Mouse (Mus musculus) liver, embryonic 11.5 days (tissue): Measurements from ENCODE around the gene Ubn1. TPM values are rescaled to one million over a fixed set of nuclear protein-coding genes. Genes with fewer than 3 reads are reported as not detected.

Experiments
- ATAC-seq: fragments of 200-750 bp; cut with Nextera tagmentation; replicated peaks from 2 replicates; pipeline ENCODE4 v1.8.0; 2017; ENCODE audit warnings: moderate number of reproducible peaks, mild to moderate bottlenecking, moderate TSS enrichment, moderate library complexity; ENCODE audit not compliant: low FRiP score
- DNase-seq: peaks from one replicate; pipeline ENCODE4 v3.0.0-alpha.2; 2017; ENCODE audit warnings: low spot score
- H3K27ac ChIP-seq: fragments of 300-500 bp; sonication (generic); 2 replicates; pipeline ENCODE4 v1.5.1; 2014; ENCODE audit warnings: mild to moderate bottlenecking, low read depth, low read length, control low read depth
- H3K27me3 ChIP-seq: fragments of 300-500 bp; sonication (generic); replicated peaks from 2 replicates; pipeline ENCODE4 v1.6.1; 2014; ENCODE audit warnings: low read length, mixed read lengths; ENCODE audit not compliant: control insufficient read depth, insufficient read depth
- H3K36me3 ChIP-seq: fragments of 300-500 bp; sonication (generic); 2 replicates; pipeline ENCODE4 v1.6.1; 2014; ENCODE audit warnings: mild to moderate bottlenecking, low read length, moderate library complexity, mixed read lengths; ENCODE audit not compliant: control insufficient read depth, insufficient read depth
- H3K4me1 ChIP-seq: fragments of 300-500 bp; sonication (generic); replicated peaks from 2 replicates; pipeline ENCODE4 v1.6.1; 2014; ENCODE audit warnings: low read length, mixed read lengths; ENCODE audit not compliant: control insufficient read depth, insufficient read depth
- H3K4me2 ChIP-seq: fragments of 300-500 bp; sonication (generic); 2 replicates; pipeline ENCODE4 v1.6.1; 2014; ENCODE audit warnings: mild to moderate bottlenecking, control low read depth, moderate library complexity
- H3K4me3 ChIP-seq: fragments of 300-500 bp; sonication (generic); 2 replicates; pipeline ENCODE4 v1.5.1; 2014; ENCODE audit warnings: low read depth, low read length, control low read depth
- H3K9ac ChIP-seq: fragments of 300-500 bp; sonication (generic); 2 replicates; pipeline ENCODE4 v1.6.1; 2014; ENCODE audit warnings: low read depth, low read length, control low read depth
- H3K9me3 ChIP-seq: fragments of 300-500 bp; sonication (generic); 2 replicates; pipeline ENCODE4 v1.6.1; 2016; ENCODE audit warnings: low read length, inconsistent platforms, mixed read lengths; ENCODE audit not compliant: control insufficient read depth
- WGBS: fragments of 180-500 bp; shearing (Covaris S2); extraction: QIAGEN DNeasy Blood & Tissue Kit; methylation state at CpG from one replicate; pipeline ENCODE4 v1.1.7; 2014; 5-methylcytosine and 5-hydroxymethylcytosine counted together
- polyA plus RNA-seq: library from polyadenylated mRNA; unstranded; fragments of >200 nt; fragmentation: Nextera tagmentation; extraction: Ambion mirVana; gene quantifications from 2 replicates; pipeline ENCODE4 v1.2.1, GENCODE M21; 2014

Ubn1 gene
- polyA plus RNA-seq, 1 experiment from 2014 or later = 19.2 TPM

DNA sequence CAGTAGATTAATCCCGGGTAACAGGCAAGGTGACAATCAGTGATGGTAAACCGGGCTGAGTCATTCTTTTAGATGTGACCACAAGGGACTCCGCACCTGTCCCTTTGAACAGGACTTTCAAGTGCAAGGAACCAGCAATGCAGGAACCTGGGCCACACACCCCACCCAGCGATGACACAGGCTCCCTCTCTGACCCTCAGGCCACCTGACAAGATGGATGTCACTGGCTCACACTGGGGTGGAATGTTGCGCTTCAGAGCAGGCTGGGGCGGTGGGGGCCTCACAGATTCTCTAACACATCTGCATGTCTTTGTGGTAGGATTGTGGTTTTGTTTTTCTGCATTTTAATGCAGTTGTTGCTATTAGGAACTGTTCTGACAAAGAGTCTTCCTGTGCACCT is 73.6 kb downstream of the Ubn1 start:
- Histone ChIP-seq H3K4me1 (0 out of 2 replicates have a peak, but pooled peaks cover 3% of the 10 kb centered on the region), H3K27ac (no peak overlapping the region), H3K9me3 (no peaks in the 10 kb centered on the region), H3K4me2 (no peak overlapping the region), H3K36me3 (no peaks in the 10 kb centered on the region), H3K9ac (no peak overlapping the region), H3K4me3 (no peak overlapping the region), H3K27me3 (peaks cover 12% of the 10 kb centered on the region)
- no peak for DNase-seq
- WGBS = 52% methylated on average over 6 of the region's 6 CpGs
- ATAC-seq = no peak

DNA sequence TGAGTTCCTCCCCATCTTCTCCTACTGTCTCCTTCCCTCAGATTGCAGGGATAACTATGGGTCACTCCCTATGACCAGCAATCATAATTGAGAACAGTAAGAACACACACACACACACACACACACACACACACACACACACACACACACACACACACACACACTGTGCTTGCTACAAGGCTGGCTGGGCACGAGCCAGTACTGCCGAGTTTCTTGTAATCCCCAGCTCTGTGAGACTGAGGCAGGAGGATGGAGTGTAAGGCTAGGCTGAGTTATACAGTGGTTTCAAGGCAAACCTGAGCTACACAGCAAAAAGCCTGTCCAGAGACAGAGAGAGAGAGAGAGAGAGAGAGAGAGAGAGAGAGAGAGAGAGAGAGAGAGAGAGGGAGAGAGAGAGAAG is 80.3 kb downstream of the Ubn1 start:
- DNase-seq = no peak
- Histone ChIP-seq H3K4me2 (no peak overlapping the region), H3K27me3 (peaks cover 51% of the 10 kb centered on the region), H3K9me3 (no peaks in the 10 kb centered on the region), H3K9ac (no peak overlapping the region), H3K27ac (no peak overlapping the region), H3K4me3 (no peak overlapping the region), H3K36me3 (no peaks in the 10 kb centered on the region), H3K4me1 (peaks cover 4% of the 10 kb centered on the region; the same call in 1 of the 2 replicates)
- WGBS = 54% methylated on average over 2 of the region's 2 CpGs
- ATAC-seq = no peak

- Histone ChIP-seq H3K27me3 (peaks cover 51% of the 10 kb centered on the region), H3K4me1 (peaks cover 4% of the 10 kb centered on the region; the same call in 1 of the 2 replicates), H3K9me3 (no peaks in the 10 kb centered on the region), H3K9ac (no peak overlapping the region), H3K4me3 (no peak overlapping the region), H3K4me2 (no peak overlapping the region), H3K36me3 (no peaks in the 10 kb centered on the region), H3K27ac (no peak overlapping the region)
- ATAC-seq = 0 out of 2 replicates have a peak, but pooled peaks have one; percentile 37
- 28% methylated on average over 4 of the region's 4 CpGs for WGBS
- no peak for DNase-seq
Observed at GRCm38 (mm10) chr16:5130766-5131165, 80.9 kb downstream of the Ubn1 start.

GRCm38 (mm10) chr16:5131251-5131922 is 81.5 kb downstream of the Ubn1 start:
- Histone ChIP-seq H3K36me3 (no peaks in the 10 kb centered on the region), H3K4me3 (peak overlapping the region; percentile 45), H3K4me1 (peaks cover 4% of the 10 kb centered on the region; the same call in 1 of the 2 replicates), H3K27ac (no peak overlapping the region), H3K9me3 (no peaks in the 10 kb centered on the region), H3K9ac (no peak overlapping the region), H3K4me2 (peak overlapping the region; percentile 64), H3K27me3 (peaks cover 50% of the 10 kb centered on the region)
- ATAC-seq (no peak), DNase-seq (no peak)
- WGBS = 6% methylated on average over 25 of the region's 25 CpGs

- no peaks in the 10 kb centered on the region for H3K9me3 ChIP-seq
- 1% methylated on average over 39 of the region's 39 CpGs for WGBS
- ATAC-seq = peak; percentile 61
- H3K9ac ChIP-seq = no peak within 1 kb of the TSS
- peaks cover 4% of the 10 kb centered on the region; the same call in 1 of the 2 replicates for H3K4me1 ChIP-seq
- H3K27me3 ChIP-seq = peaks cover 49% of the 10 kb centered on the region
- peak within 1 kb of the TSS; percentile 45 for H3K4me3 ChIP-seq
- DNase-seq = no peak
- H3K4me2 ChIP-seq = peak within 1 kb of the TSS; percentile 64
- H3K27ac ChIP-seq = no peak within 1 kb of the TSS
- no peaks in the 10 kb centered on the region for H3K36me3 ChIP-seq
Observed at GRCm38 (mm10) chr16:5132401-5132801, 82.5 kb downstream of the Ubn1 start, which contains the start of gene Ppl. Gene Ppl, minus strand, starts transcription at chr16:5132421.

GRCm38 (mm10) chr16:5134623-5135330 is 84.9 kb downstream of the Ubn1 start:
- DNase-seq (no peak), ATAC-seq (no peak)
- Histone ChIP-seq H3K9me3 (no peaks in the 10 kb centered on the region), H3K4me3 (no peak overlapping the region), H3K9ac (no peak overlapping the region), H3K27ac (no peak overlapping the region), H3K36me3 (no peaks in the 10 kb centered on the region), H3K27me3 (peaks cover 37% of the 10 kb centered on the region), H3K4me2 (no peak overlapping the region), H3K4me1 (peaks cover 4% of the 10 kb centered on the region; the same call in 1 of the 2 replicates)
- WGBS = 78% methylated on average over 14 of the region's 14 CpGs

DNA sequence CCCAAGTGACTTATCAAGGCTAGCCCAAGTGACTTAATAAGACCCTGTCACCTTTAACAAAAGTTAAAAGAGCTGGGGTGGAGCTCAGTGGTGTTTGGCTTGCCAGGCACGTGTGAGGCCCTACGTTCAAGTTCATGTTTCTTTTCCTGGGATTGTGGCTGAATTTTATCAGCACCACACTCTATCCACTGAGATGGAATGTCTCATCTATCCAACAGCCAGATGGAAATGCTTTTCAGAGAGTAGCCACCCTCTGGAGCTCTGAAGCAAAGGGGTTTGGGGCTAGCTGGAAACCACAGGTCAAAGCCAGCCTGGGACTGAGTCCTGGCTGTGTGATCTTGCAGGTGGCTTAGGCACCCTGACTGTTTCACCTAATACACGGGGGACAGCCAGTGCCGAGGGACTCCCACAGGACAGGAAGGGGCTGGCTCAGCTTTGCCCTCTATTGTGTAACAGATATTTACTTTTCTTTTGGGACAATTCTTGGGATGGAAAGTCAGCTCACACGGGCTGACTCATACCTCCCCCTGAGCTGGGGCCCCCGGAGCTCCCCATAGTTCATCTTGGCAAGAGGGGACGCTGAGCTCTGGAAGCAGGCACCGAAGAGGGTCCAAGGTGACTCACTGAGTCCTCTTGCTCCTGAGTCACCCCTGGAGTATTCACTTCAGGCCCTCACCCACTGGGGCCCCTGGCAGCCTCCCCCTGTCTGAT is 85.8 kb downstream of the Ubn1 start:
- DNase-seq (no peak), ATAC-seq (no peak)
- Histone ChIP-seq H3K9me3 (no peaks in the 10 kb centered on the region), H3K9ac (no peak overlapping the region), H3K4me3 (no peak overlapping the region), H3K27me3 (peaks cover 28% of the 10 kb centered on the region), H3K27ac (no peak overlapping the region), H3K4me1 (peaks cover 4% of the 10 kb centered on the region; the same call in 1 of the 2 replicates), H3K4me2 (no peak overlapping the region), H3K36me3 (no peaks in the 10 kb centered on the region)
- WGBS = 73% methylated on average over 8 of the region's 8 CpGs
